Mouse (Mus musculus): ENCODE measurements around the gene Arrdc2. TPM values are rescaled to one million over a fixed set of nuclear protein-coding genes. Genes with fewer than 3 reads are reported as not detected.
A peak's percentile ranks its signal among the peaks of the same experiment; 100 is the strongest.

Gene Arrdc2
- 6.3 and 7.2 TPM in 2 replicates for polyA plus RNA-seq (2014; fragmentation: Nextera tagmentation; extraction: Ambion mirVana)

DNA sequence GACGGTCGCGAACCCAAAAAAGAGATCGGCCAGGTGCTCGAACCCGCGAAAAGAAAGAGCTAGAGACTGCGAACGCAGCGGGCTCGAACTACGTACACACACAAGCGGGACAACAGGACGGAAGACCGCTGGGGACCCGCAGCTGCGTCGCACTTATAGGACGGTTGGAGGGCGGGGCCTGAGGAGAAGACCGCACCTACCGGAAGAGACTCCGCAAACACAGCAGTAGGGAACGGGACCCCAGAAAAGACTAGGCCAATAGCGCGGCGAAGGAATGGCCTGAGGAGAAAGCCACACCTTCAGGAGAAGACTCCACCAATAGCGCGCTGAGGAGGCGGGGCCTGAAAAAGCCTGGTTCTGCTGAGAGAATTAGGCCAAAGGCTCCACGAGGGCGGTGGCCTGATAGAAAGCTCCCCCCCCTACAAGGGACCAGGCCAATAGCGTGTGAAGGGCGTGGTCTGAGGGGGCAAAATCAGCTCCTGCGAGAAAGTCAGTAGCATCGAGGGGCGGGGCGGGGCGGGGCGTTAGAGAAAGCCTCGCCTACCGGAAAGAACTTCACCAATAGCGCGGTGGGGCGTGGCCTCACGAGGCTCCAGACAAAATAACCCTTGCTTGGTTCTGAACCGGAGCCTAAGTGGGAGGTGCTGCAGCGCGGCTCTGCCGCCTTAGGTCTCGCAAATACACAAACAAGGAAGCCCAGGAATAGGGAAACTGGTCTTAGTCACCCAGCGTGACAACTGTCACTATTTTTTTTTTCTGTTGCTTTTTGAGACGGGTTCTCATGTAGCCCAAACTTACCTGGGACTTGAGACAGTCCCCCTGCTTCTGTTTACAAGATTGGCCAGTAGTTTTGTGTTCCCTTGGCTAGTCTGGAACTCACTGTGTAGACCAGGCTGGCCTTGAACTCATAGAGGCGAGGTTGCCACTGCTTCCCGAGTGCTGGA is at the start of gene Arrdc2:
TSS of gene Arrdc2 (minus strand) at position 313 of the 944 bp plus-strand sequence.
- ATAC-seq (replicated peaks; ENCODE audit: low FRiP score) = peak; percentile 95
- 2% methylated on average over 55 of the region's 55 CpGs for WGBS
- Histone ChIP-seq H3K4me2 (ENCODE audit: low read depth, low read length, severe bottlenecking) (peak within 1 kb of the TSS; percentile 87), H3K9ac (ENCODE audit: low read length) (peak within 1 kb of the TSS; percentile 78), H3K27me3 (ENCODE audit: control insufficient read depth, insufficient read depth, low read length) (no peaks in the 10 kb centered on the region), H3K9me3 (ENCODE audit: control insufficient read depth, low read length) (no peaks in the 10 kb centered on the region), H3K27ac (ENCODE audit: low read depth, low read length) (peak within 1 kb of the TSS; percentile 66), H3K36me3 (ENCODE audit: control insufficient read depth, insufficient read depth, low read length) (no peaks in the 10 kb centered on the region), H3K4me1 (replicated peaks; ENCODE audit: control insufficient read depth, insufficient read depth, low read length) (peaks cover 5% of the 10 kb centered on the region; the same call in 1 of the 2 replicates), H3K4me3 (ENCODE audit: low read depth, low read length) (peak within 1 kb of the TSS; percentile 68)
- peak; percentile 99 for DNase-seq (ENCODE audit: low spot score)

DNA sequence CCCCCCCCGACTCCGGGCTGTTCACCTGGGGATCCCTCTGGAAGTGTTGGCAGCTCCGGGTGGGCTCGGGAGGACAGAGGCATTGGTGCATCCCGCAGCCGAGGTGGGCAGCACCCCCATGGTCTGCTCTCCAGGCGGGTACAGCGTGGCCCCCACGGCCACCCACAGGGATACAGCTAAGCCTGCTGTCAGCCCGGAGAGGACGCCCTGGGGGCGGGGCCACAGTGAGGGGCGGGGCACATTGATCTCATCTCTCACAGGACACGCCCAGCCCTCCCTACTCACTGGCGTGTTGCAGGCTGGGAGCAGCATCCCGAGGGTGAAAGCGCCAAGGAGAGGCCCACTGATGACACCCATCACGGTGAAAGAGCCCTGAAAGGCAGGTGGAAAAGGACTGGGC is 48.1 kb upstream of the Arrdc2 start:
- 3% methylated on average over 18 of the region's 18 CpGs for WGBS
- Histone ChIP-seq H3K27ac (ENCODE audit: low read depth, low read length) (no peak overlapping the region), H3K4me2 (ENCODE audit: low read depth, low read length, severe bottlenecking) (peak overlapping the region; percentile 32), H3K4me1 (replicated peaks; ENCODE audit: control insufficient read depth, insufficient read depth, low read length) (peaks cover 10% of the 10 kb centered on the region), H3K9ac (ENCODE audit: low read length) (no peak overlapping the region), H3K27me3 (ENCODE audit: control insufficient read depth, insufficient read depth, low read length) (peaks cover 27% of the 10 kb centered on the region), H3K36me3 (ENCODE audit: control insufficient read depth, insufficient read depth, low read length) (no peaks in the 10 kb centered on the region), H3K4me3 (ENCODE audit: low read depth, low read length) (0 out of 2 replicates have a peak overlapping the region, but pooled peaks have one; percentile 2), H3K9me3 (ENCODE audit: control insufficient read depth, low read length) (no peaks in the 10 kb centered on the region)
- peak; percentile 82 for DNase-seq (ENCODE audit: low spot score)
- peak; percentile 50; the same call in 1 of the 2 replicates for ATAC-seq (replicated peaks; ENCODE audit: low FRiP score)

- no peaks in the 10 kb centered on the region for H3K36me3 ChIP-seq (ENCODE audit: control insufficient read depth, insufficient read depth, low read length)
- ATAC-seq (replicated peaks; ENCODE audit: low FRiP score) (no peak), DNase-seq (ENCODE audit: low spot score) (peak; percentile 63)
- no peak overlapping the region for H3K27ac ChIP-seq (ENCODE audit: low read depth, low read length)
- H3K9ac ChIP-seq (ENCODE audit: low read length) = no peak overlapping the region
- H3K4me3 ChIP-seq (ENCODE audit: low read depth, low read length) = no peak overlapping the region
- 16% methylated on average over 12 of the region's 12 CpGs for WGBS
- no peaks in the 10 kb centered on the region for H3K9me3 ChIP-seq (ENCODE audit: control insufficient read depth, low read length)
- peaks cover 7% of the 10 kb centered on the region for H3K27me3 ChIP-seq (ENCODE audit: control insufficient read depth, insufficient read depth, low read length)
- 0 out of 2 replicates have a peak, but pooled peaks cover 2% of the 10 kb centered on the region for H3K4me1 ChIP-seq (replicated peaks; ENCODE audit: control insufficient read depth, insufficient read depth, low read length)
- H3K4me2 ChIP-seq (ENCODE audit: low read depth, low read length, severe bottlenecking) = no peak overlapping the region
These were observed 46.1 kb upstream of the Arrdc2 start for GRCm38 (mm10) chr8:70885612-70886011.

GRCm38 (mm10) chr8:70884683-70885082 is 45.2 kb upstream of the Arrdc2 start:
- 89% methylated on average over 10 of the region's 10 CpGs for WGBS
- no peak overlapping the region for H3K4me3 ChIP-seq (ENCODE audit: low read depth, low read length)
- H3K4me1 ChIP-seq (replicated peaks; ENCODE audit: control insufficient read depth, insufficient read depth, low read length) = peaks cover 6% of the 10 kb centered on the region; the same call in 1 of the 2 replicates
- H3K4me2 ChIP-seq (ENCODE audit: low read depth, low read length, severe bottlenecking) = no peak overlapping the region
- DNase-seq (ENCODE audit: low spot score) (no peak), ATAC-seq (replicated peaks; ENCODE audit: low FRiP score) (no peak)
- H3K36me3 ChIP-seq (ENCODE audit: control insufficient read depth, insufficient read depth, low read length) = no peaks in the 10 kb centered on the region
- H3K9me3 ChIP-seq (ENCODE audit: control insufficient read depth, low read length) = no peaks in the 10 kb centered on the region
- H3K27me3 ChIP-seq (ENCODE audit: control insufficient read depth, insufficient read depth, low read length) = no peaks in the 10 kb centered on the region
- H3K9ac ChIP-seq (ENCODE audit: low read length) = no peak overlapping the region
- H3K27ac ChIP-seq (ENCODE audit: low read depth, low read length) = no peak overlapping the region

GRCm38 (mm10) chr8:70884186-70884585 is 44.7 kb upstream of the Arrdc2 start:
- DNase-seq (ENCODE audit: low spot score) = no peak
- H3K27me3 ChIP-seq (ENCODE audit: control insufficient read depth, insufficient read depth, low read length) = no peaks in the 10 kb centered on the region
- H3K9me3 ChIP-seq (ENCODE audit: control insufficient read depth, low read length) = no peaks in the 10 kb centered on the region
- H3K4me1 ChIP-seq (replicated peaks; ENCODE audit: control insufficient read depth, insufficient read depth, low read length) = peaks cover 7% of the 10 kb centered on the region; the same call in 1 of the 2 replicates
- 83% methylated on average over 4 of the region's 4 CpGs for WGBS
- no peak overlapping the region for H3K9ac ChIP-seq (ENCODE audit: low read length)
- no peak overlapping the region for H3K27ac ChIP-seq (ENCODE audit: low read depth, low read length)
- no peak overlapping the region for H3K4me3 ChIP-seq (ENCODE audit: low read depth, low read length)
- no peaks in the 10 kb centered on the region for H3K36me3 ChIP-seq (ENCODE audit: control insufficient read depth, insufficient read depth, low read length)
- H3K4me2 ChIP-seq (ENCODE audit: low read depth, low read length, severe bottlenecking) = no peak overlapping the region
- no peak for ATAC-seq (replicated peaks; ENCODE audit: low FRiP score)

DNA sequence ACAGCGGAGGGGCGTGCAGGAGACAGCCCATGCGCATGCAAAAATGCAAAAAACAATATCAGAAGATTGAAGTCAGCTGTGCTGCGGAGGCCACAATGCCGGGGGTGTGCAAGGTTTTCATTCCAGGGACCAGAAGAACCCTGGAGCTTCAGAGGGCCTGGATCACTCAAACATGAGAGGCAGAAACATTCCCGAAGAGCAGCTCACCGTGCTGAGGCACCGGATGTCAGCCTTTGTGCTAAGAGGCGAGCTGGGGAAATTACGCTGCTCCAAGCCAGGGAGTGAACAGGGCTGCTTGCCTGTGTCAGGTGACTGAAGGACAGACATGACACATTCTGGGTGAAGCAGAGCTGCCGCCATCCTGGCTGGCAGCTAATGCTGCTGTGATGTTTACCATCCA is 41.0 kb upstream of the Arrdc2 start:
- 30% methylated on average over 11 of the region's 11 CpGs for WGBS
- Histone ChIP-seq H3K36me3 (ENCODE audit: control insufficient read depth, insufficient read depth, low read length) (no peaks in the 10 kb centered on the region), H3K9ac (ENCODE audit: low read length) (no peak overlapping the region), H3K27ac (ENCODE audit: low read depth, low read length) (no peak overlapping the region), H3K4me2 (ENCODE audit: low read depth, low read length, severe bottlenecking) (no peak overlapping the region), H3K4me1 (replicated peaks; ENCODE audit: control insufficient read depth, insufficient read depth, low read length) (peaks cover 5% of the 10 kb centered on the region; the same call in 1 of the 2 replicates), H3K9me3 (ENCODE audit: control insufficient read depth, low read length) (no peaks in the 10 kb centered on the region), H3K27me3 (ENCODE audit: control insufficient read depth, insufficient read depth, low read length) (no peaks in the 10 kb centered on the region), H3K4me3 (ENCODE audit: low read depth, low read length) (no peak overlapping the region)
- DNase-seq (ENCODE audit: low spot score) (no peak), ATAC-seq (replicated peaks; ENCODE audit: low FRiP score) (no peak)

DNA sequence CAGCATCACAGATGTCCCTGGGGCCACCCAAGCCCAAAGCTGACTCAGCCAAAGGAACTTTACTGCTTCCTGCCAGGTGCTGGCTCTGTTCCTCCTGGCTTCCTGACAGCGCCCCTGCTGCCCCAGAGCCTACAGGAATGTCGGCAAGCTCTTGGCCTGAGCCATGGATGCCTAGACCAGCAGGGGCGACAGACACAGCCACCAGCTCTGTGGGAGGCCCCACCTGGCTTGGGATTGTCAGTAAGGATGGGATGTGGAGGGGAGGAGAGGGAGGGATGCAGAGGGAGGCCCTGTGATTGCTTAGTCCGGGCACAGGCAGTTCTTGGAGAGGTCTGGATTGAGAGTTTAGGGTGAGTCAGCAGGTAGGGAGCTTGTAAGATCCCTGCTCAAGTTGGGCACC is 40.6 kb upstream of the Arrdc2 start:
- DNase-seq (ENCODE audit: low spot score) (peak; percentile 55), ATAC-seq (replicated peaks; ENCODE audit: low FRiP score) (no peak)
- no peak overlapping the region for H3K4me3 ChIP-seq (ENCODE audit: low read depth, low read length)
- peaks cover 5% of the 10 kb centered on the region; the same call in 1 of the 2 replicates for H3K4me1 ChIP-seq (replicated peaks; ENCODE audit: control insufficient read depth, insufficient read depth, low read length)
- H3K9ac ChIP-seq (ENCODE audit: low read length) = no peak overlapping the region
- no peaks in the 10 kb centered on the region for H3K9me3 ChIP-seq (ENCODE audit: control insufficient read depth, low read length)
- 5% methylated on average over 4 of the region's 4 CpGs for WGBS
- H3K27me3 ChIP-seq (ENCODE audit: control insufficient read depth, insufficient read depth, low read length) = no peaks in the 10 kb centered on the region
- H3K4me2 ChIP-seq (ENCODE audit: low read depth, low read length, severe bottlenecking) = no peak overlapping the region
- no peaks in the 10 kb centered on the region for H3K36me3 ChIP-seq (ENCODE audit: control insufficient read depth, insufficient read depth, low read length)
- no peak overlapping the region for H3K27ac ChIP-seq (ENCODE audit: low read depth, low read length)

- DNase-seq (ENCODE audit: low spot score) (no peak), ATAC-seq (replicated peaks; ENCODE audit: low FRiP score) (no peak)
- Histone ChIP-seq H3K4me2 (ENCODE audit: low read depth, low read length, severe bottlenecking) (no peak overlapping the region), H3K27ac (ENCODE audit: low read depth, low read length) (no peak overlapping the region), H3K36me3 (ENCODE audit: control insufficient read depth, insufficient read depth, low read length) (no peaks in the 10 kb centered on the region), H3K4me1 (replicated peaks; ENCODE audit: control insufficient read depth, insufficient read depth, low read length) (peaks cover 5% of the 10 kb centered on the region; the same call in 1 of the 2 replicates), H3K27me3 (ENCODE audit: control insufficient read depth, insufficient read depth, low read length) (no peaks in the 10 kb centered on the region), H3K4me3 (ENCODE audit: low read depth, low read length) (no peak overlapping the region), H3K9ac (ENCODE audit: low read length) (0 out of 2 replicates have a peak overlapping the region, but pooled peaks have one; percentile 10), H3K9me3 (ENCODE audit: control insufficient read depth, low read length) (no peaks in the 10 kb centered on the region)
- WGBS = 56% methylated on average over 4 of the region's 4 CpGs
These were observed 40.0 kb upstream of the Arrdc2 start for GRCm38 (mm10) chr8:70879500-70879899.
